Mouse (Mus musculus): Measurements from ENCODE around the gene Baz2b. TPM values are rescaled to one million over a fixed set of nuclear protein-coding genes. Genes with fewer than 3 reads are reported as not detected.

Baz2b gene
- polyA plus RNA-seq, 1 experiment from 2014 or later: 19.7 TPM

DNA sequence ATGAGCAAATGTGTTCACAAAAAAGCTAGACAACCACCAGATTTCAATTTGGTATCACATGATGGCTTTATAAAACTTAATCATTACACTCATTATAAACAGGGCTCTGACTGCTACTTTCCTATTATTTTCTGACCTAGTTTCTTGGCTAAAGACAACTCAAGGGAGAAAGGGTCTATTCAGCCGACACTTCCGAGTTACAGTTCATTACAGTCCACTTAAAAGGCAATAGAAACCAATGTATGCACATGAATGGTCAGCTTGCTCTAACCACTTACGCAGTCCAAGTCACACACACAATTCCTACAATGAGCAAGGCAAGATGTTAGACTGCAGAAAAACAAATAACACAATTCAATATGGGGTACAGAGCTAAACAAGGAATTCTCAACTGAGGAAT lies 141.2 kb downstream of the Baz2b start:
- H3K36me3 ChIP-seq (replicated peaks; ENCODE audit: insufficient read depth, low read length): peaks cover 18% of the 10 kb centered on the region; the same call in 1 of the 2 replicates
- H3K4me1 ChIP-seq (ENCODE audit: insufficient read depth): peaks cover 4% of the 10 kb centered on the region; the same call in 1 of the 2 replicates
- no peak overlapping the region for H3K4me2 ChIP-seq (ENCODE audit: low read depth, low read length)
- no peak overlapping the region for H3K9ac ChIP-seq (replicated peaks)
- no peak overlapping the region for H3K27ac ChIP-seq (ENCODE audit: low read depth)
- WGBS (ENCODE audit: insufficient replicate concordance): 87% methylated on average over 3 of the region's 3 CpGs
- DNase-seq: no peak
- no peaks in the 10 kb centered on the region for H3K27me3 ChIP-seq (ENCODE audit: insufficient read depth, low read length)
- TF ChIP-seq EP300 (IDR thresholded peaks at IDR 0.05; ENCODE audit: low read depth): no peak
- no peak for TF ChIP-seq CTCF (IDR thresholded peaks at IDR 0.05; ENCODE audit: low read depth)
- no peak for ATAC-seq
- H3K9me3 ChIP-seq (ENCODE audit: low read length): peaks cover 5% of the 10 kb centered on the region; the same call in 1 of the 2 replicates
- H3K4me3 ChIP-seq (ENCODE audit: low read depth, low read length): no peak overlapping the region

DNA sequence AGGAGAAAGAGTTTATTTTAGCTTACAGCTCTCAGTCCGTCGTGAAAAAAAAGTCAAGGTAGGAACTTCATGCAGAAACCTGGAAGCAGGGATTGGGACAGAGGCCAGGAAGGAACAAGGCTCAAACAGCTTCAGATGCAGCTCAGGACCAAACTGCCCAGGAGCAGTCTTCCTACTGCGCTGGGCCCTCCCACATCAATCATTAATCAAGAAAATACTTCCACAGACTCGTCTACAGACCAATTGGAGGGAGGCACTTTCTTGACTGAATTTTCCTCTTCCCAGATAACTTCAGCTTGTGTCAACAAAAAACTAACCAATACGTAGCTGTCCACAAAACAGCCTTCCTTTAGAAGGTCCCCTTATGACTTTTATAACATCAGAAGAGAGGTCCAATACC lies 144.2 kb downstream of the Baz2b start:
- Histone ChIP-seq H3K4me1 (ENCODE audit: insufficient read depth) (no peaks in the 10 kb centered on the region), H3K27ac (ENCODE audit: low read depth) (no peak overlapping the region), H3K9ac (replicated peaks) (no peak overlapping the region), H3K9me3 (ENCODE audit: low read length) (peaks cover 5% of the 10 kb centered on the region; the same call in 1 of the 2 replicates), H3K36me3 (replicated peaks; ENCODE audit: insufficient read depth, low read length) (peaks cover 20% of the 10 kb centered on the region; the same call in 1 of the 2 replicates), H3K27me3 (ENCODE audit: insufficient read depth, low read length) (no peaks in the 10 kb centered on the region), H3K4me2 (ENCODE audit: low read depth, low read length) (no peak overlapping the region), H3K4me3 (ENCODE audit: low read depth, low read length) (no peak overlapping the region)
- no peak for DNase-seq
- TF ChIP-seq EP300 (IDR thresholded peaks at IDR 0.05; ENCODE audit: low read depth): no peak
- TF ChIP-seq CTCF (IDR thresholded peaks at IDR 0.05; ENCODE audit: low read depth): no peak
- no peak for ATAC-seq
- WGBS (ENCODE audit: insufficient replicate concordance): 83% methylated on average over 5 of the region's 5 CpGs

DNA sequence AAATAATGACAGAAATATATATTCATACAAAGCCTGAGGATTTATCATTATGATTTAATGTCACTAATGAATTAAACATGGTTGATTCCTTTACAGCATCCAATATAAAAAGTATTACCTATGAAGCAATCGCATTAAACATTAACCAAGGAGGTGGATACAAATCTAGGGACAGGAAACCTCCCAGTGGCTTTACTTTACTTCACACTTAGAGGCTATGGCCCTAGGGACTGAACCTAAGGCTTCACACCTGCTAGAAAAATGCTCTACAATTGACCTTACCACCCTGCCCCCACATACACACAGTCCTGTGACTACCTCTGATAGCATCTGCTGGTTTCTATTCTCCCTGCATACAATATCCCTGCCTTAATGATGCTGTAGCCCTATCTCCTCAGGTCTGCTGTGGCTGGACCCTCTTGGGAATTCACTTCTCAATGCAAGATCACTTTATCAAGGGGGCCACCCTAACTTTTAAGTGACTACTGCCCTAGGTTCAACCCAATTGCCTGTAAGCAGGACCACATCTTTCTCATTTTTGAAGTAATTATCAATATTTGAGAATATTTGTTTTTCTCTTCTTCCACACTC lies 149.4 kb downstream of the Baz2b start:
- Histone ChIP-seq H3K4me3 (ENCODE audit: low read depth, low read length) (no peak overlapping the region), H3K27ac (ENCODE audit: low read depth) (no peak overlapping the region)
- TF ChIP-seq EP300 (IDR thresholded peaks at IDR 0.05; ENCODE audit: low read depth) (no peak), CTCF (IDR thresholded peaks at IDR 0.05; ENCODE audit: low read depth) (no peak)

DNA sequence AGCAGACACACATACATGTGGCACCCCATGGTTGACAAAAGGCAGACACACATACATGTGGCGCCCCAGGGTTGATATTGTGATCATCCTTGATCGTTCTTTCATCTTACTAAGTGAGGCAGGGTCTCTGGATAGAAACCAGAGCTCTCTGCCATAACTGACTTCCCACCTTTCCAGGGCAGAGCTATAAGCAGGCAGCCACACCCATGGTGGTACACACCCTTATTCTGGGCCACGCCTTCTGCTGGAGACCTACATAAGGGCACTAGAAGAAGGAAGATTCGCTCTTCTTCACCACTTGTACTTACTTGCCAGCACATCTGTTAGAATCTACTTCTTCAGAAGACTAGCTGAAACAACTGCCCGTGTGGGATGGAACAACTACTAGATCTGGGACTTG lies 150.3 kb downstream of the Baz2b start:
- H3K4me2 ChIP-seq (ENCODE audit: low read depth, low read length): no peak overlapping the region
- WGBS (ENCODE audit: insufficient replicate concordance): 82% methylated on average over 5 of the region's 5 CpGs
- no peak for ATAC-seq

More for the DNA sequence above, 149.4 kb downstream of the Baz2b start:
- Histone ChIP-seq H3K9ac (replicated peaks) (no peak overlapping the region), H3K9me3 (ENCODE audit: low read length) (peaks cover 5% of the 10 kb centered on the region; the same call in 1 of the 2 replicates), H3K4me2 (ENCODE audit: low read depth, low read length) (no peak overlapping the region), H3K36me3 (replicated peaks; ENCODE audit: insufficient read depth, low read length) (peaks cover 16% of the 10 kb centered on the region; the same call in 1 of the 2 replicates), H3K27me3 (ENCODE audit: insufficient read depth, low read length) (no peaks in the 10 kb centered on the region), H3K4me1 (ENCODE audit: insufficient read depth) (peaks cover 8% of the 10 kb centered on the region; the same call in 1 of the 2 replicates)
- no peak for ATAC-seq
- DNase-seq: no peak
- 93% methylated on average over 1 of the region's 1 CpGs for WGBS (ENCODE audit: insufficient replicate concordance)

DNA sequence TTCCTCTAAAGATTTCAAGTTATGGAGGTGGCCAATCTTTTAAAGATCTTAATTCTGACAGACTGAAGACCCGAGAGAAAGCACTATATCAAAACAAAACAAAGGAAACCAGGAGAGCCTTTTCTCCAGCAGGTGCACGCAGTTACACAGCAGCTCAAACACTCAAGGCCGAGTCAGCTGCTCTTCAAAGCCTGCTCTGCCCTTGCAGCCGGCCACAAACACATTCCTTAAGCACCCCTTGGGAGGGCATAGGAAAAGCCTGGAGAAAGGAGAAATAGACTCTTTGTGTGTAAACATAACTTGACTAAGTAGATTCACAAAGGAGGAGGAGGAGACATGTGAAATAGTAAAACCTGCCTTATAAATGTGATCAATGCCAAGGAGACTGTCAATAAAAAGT lies 153.6 kb downstream of the Baz2b start:
- DNase-seq (no peak), ATAC-seq (no peak)
- H3K36me3 ChIP-seq (replicated peaks; ENCODE audit: insufficient read depth, low read length): no peaks in the 10 kb centered on the region
- WGBS (ENCODE audit: insufficient replicate concordance): 58% methylated on average over 4 of the region's 4 CpGs
- no peaks in the 10 kb centered on the region for H3K9me3 ChIP-seq (ENCODE audit: low read length)
- H3K27me3 ChIP-seq (ENCODE audit: insufficient read depth, low read length): no peaks in the 10 kb centered on the region
- TF ChIP-seq CTCF (IDR thresholded peaks at IDR 0.05; ENCODE audit: low read depth) (no peak), EP300 (IDR thresholded peaks at IDR 0.05; ENCODE audit: low read depth) (no peak)
- no peak overlapping the region for H3K27ac ChIP-seq (ENCODE audit: low read depth)
- peaks cover 9% of the 10 kb centered on the region for H3K4me1 ChIP-seq (ENCODE audit: insufficient read depth)
- no peak overlapping the region for H3K4me3 ChIP-seq (ENCODE audit: low read depth, low read length)
- H3K4me2 ChIP-seq (ENCODE audit: low read depth, low read length): no peak overlapping the region
- H3K9ac ChIP-seq (replicated peaks): no peak overlapping the region

More for the DNA sequence above, 150.3 kb downstream of the Baz2b start:
- DNase-seq: no peak
- no peak overlapping the region for H3K27ac ChIP-seq (ENCODE audit: low read depth)
- H3K27me3 ChIP-seq (ENCODE audit: insufficient read depth, low read length): no peaks in the 10 kb centered on the region
- peaks cover 7% of the 10 kb centered on the region; the same call in 1 of the 2 replicates for H3K36me3 ChIP-seq (replicated peaks; ENCODE audit: insufficient read depth, low read length)
- TF ChIP-seq CTCF (IDR thresholded peaks at IDR 0.05; ENCODE audit: low read depth) (no peak), EP300 (IDR thresholded peaks at IDR 0.05; ENCODE audit: low read depth) (no peak)
- H3K9me3 ChIP-seq (ENCODE audit: low read length): peaks cover 2% of the 10 kb centered on the region; the same call in 1 of the 2 replicates
- no peak overlapping the region for H3K9ac ChIP-seq (replicated peaks)
- H3K4me1 ChIP-seq (ENCODE audit: insufficient read depth): peaks cover 8% of the 10 kb centered on the region; the same call in 1 of the 2 replicates
- no peak overlapping the region for H3K4me3 ChIP-seq (ENCODE audit: low read depth, low read length)

DNA sequence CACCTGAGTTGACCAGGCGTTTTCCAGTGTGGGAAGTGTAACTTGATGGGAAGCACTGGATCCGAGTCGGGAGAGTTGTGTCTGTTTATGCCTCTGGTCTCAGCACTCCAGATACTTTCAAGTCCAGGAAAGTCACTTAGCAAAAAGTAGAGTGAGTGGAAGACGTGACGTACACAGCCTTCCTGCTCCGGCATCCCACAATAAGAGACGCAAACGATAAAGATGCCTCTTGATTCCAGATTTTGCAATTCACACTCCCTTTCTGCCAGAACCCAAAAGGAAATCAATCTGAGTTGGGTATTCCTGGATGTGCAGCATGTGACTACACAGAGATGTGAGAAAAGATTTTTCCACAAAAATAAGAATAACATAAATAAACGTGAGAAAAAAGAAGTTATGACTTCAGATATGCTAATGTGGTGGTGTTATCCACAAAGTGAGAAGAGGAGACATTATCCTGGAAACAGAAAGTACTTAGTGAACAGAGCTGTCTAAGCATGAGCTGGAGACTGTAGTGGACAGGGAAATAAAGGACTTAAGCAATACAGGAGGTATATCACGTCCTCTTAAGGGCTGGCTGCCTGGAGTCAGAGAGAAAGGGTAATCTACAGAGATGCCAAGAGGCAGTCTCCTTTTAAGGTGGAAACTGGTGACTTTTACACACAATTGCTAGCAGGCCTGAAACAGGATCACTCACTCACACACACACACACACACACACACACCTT lies 154.7 kb downstream of the Baz2b start:
- peaks cover 11% of the 10 kb centered on the region for H3K4me1 ChIP-seq (ENCODE audit: insufficient read depth)
- no peak overlapping the region; the same call in 1 of the 2 replicates for H3K9ac ChIP-seq (replicated peaks)
- no peaks in the 10 kb centered on the region for H3K27me3 ChIP-seq (ENCODE audit: insufficient read depth, low read length)
- DNase-seq: no peak
- no peak overlapping the region for H3K4me2 ChIP-seq (ENCODE audit: low read depth, low read length)
- H3K9me3 ChIP-seq (ENCODE audit: low read length): no peaks in the 10 kb centered on the region
- no peak overlapping the region for H3K4me3 ChIP-seq (ENCODE audit: low read depth, low read length)
- no peak for ATAC-seq
- no peaks in the 10 kb centered on the region for H3K36me3 ChIP-seq (replicated peaks; ENCODE audit: insufficient read depth, low read length)
- no peak overlapping the region for H3K27ac ChIP-seq (ENCODE audit: low read depth)
- no peak for TF ChIP-seq EP300 (IDR thresholded peaks at IDR 0.05; ENCODE audit: low read depth)
- TF ChIP-seq CTCF (IDR thresholded peaks at IDR 0.05; ENCODE audit: low read depth): no peak
- WGBS (ENCODE audit: insufficient replicate concordance): 76% methylated on average over 10 of the region's 10 CpGs

Data from liver, postnatal 0 days (tissue).